10 mouse cellular contexts compared by ENCODE assay signal in the genomic region with DNA sequence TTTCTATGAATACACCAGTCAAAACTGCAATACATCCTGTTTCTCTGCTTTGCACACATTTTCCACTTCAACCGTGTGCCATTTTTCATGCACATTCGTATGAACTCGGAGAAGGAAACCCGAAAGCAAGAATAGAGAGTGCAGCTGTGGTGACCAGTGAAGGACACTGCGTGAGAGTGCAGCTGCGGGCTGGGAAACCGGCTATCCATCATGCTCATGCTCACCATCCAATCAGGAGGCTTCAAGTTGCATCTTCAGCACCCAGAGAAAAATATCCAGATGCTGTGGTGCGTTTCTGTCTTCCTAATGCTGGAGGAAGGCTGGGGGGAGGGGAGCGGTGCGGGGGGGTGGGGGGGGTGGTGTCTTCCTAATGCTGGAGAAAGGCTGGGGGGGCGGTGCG. TPM values are rescaled to one million over a fixed set of nuclear protein-coding genes. Genes with fewer than 3 reads are reported as not detected.
DNase-seq lines count a peak whose midpoint lies in the region; ATAC-seq and TF ChIP-seq lines count a peak whose summit lies in the region.
"Had no signal": no experiment of that assay in that cellular context is flagged by ENCODE, and none has a peak within 500 bp of the region (broad histone marks: within the 10 kb centered on the region; RNA-seq: fewer than 3 reads in every experiment).

No protein-coding gene starts in this region.

- TF ChIP-seq POLR2A in brain, embryonic 14.5 days (IDR thresholded peaks at IDR 0.05; ENCODE audit: borderline replicate concordance, extremely low read depth, insufficient read depth, insufficient read length, poor library complexity, severe bottlenecking): no peak

- H3K4me3 ChIP-seq in embryonic facial prominence, embryonic 10.5 days: peak overlapping the region; percentile 38
- no peak overlapping the region for H3K4me3 ChIP-seq in hindbrain, embryonic 13.5 days
- H3K4me3 ChIP-seq in midbrain, embryonic 14.5 days (replicated peaks; ENCODE audit: low read depth, low read length): 0 out of 2 replicates have a peak overlapping the region, but pooled peaks have one; percentile 1

- no peak overlapping the region for H3K27ac ChIP-seq in embryonic facial prominence, embryonic 10.5 days (replicated peaks)
- peak overlapping the region; percentile 31; the same call in 1 of the 2 replicates for H3K27ac ChIP-seq in hindbrain, embryonic 13.5 days
- H3K27ac ChIP-seq in midbrain, embryonic 14.5 days (replicated peaks; ENCODE audit: low read depth, low read length): peak overlapping the region; percentile 14; the same call in 1 of the 2 replicates

- H3K4me2 ChIP-seq in hindbrain, embryonic 13.5 days: peak overlapping the region; percentile 48
- peak overlapping the region; percentile 54 for H3K4me2 ChIP-seq in midbrain, embryonic 14.5 days (ENCODE audit: low read length)

- 41% methylated on average over 12 of the region's 12 CpGs for WGBS in embryonic facial prominence, embryonic 10.5 days
- WGBS in hindbrain, embryonic 13.5 days: 24% methylated on average over 8 of the region's 12 CpGs
- WGBS in midbrain, embryonic 14.5 days: 23% methylated on average over 12 of the region's 12 CpGs

- no peak for ATAC-seq in hindbrain, embryonic 13.5 days (ENCODE audit: low FRiP score)
- no peak for ATAC-seq in midbrain, embryonic 14.5 days (ENCODE audit: low FRiP score, low TSS enrichment)

- DNase-seq in brain, embryonic 14.5 days (ENCODE audit: low read depth): peak; percentile 62
- DNase-seq in embryonic facial prominence, embryonic 10.5 days (ENCODE audit: low spot score): peak; percentile 25
- DNase-seq in midbrain, embryonic 14.5 days: peak; percentile 56
- DNase-seq in yolk sac, embryonic 10.5 days (ENCODE audit: low spot score): no peak
- no peak for DNase-seq in cerebellum, adult 9-11 months
- no peak for DNase-seq in layer of hippocampus, postnatal 10 days (ENCODE audit: low spot score in 2 of 2)
- DNase-seq in frontal cortex, postnatal 14 days (ENCODE audit: low spot score in 2 of 2): no peak
- DNase-seq: kidney, adult 2 months; lung, postnatal 10 days had no signal

- H3K9ac ChIP-seq in hindbrain, embryonic 13.5 days: no peak overlapping the region
- H3K9ac ChIP-seq in midbrain, embryonic 14.5 days (replicated peaks; ENCODE audit: low read length): no peak overlapping the region

- peaks cover 33% of the 10 kb centered on the region for H3K4me1 ChIP-seq in embryonic facial prominence, embryonic 10.5 days
- peaks cover 52% of the 10 kb centered on the region for H3K4me1 ChIP-seq in hindbrain, embryonic 13.5 days (replicated peaks)
- peaks cover 42% of the 10 kb centered on the region for H3K4me1 ChIP-seq in midbrain, embryonic 14.5 days (ENCODE audit: control insufficient read depth, insufficient read depth, low read length)

- no peaks in the 10 kb centered on the region for H3K36me3 ChIP-seq in embryonic facial prominence, embryonic 10.5 days (replicated peaks)
- no peaks in the 10 kb centered on the region for H3K36me3 ChIP-seq in hindbrain, embryonic 13.5 days
- H3K36me3 ChIP-seq in midbrain, embryonic 14.5 days (ENCODE audit: control insufficient read depth, insufficient read depth, low read length): no peaks in the 10 kb centered on the region

- TF ChIP-seq CTCF in brain, embryonic 14.5 days (IDR thresholded peaks at IDR 0.05; ENCODE audit: borderline replicate concordance, extremely low read depth, insufficient read depth, insufficient read length): no peak

- H3K9me3 ChIP-seq in embryonic facial prominence, embryonic 10.5 days: no peaks in the 10 kb centered on the region
- H3K9me3 ChIP-seq in hindbrain, embryonic 13.5 days: no peaks in the 10 kb centered on the region
- no peaks in the 10 kb centered on the region for H3K9me3 ChIP-seq in midbrain, embryonic 14.5 days (ENCODE audit: control insufficient read depth, low read length)

- peaks cover 19% of the 10 kb centered on the region; the same call in 1 of the 2 replicates for H3K27me3 ChIP-seq in embryonic facial prominence, embryonic 10.5 days (replicated peaks; ENCODE audit: low read depth, poor library complexity, severe bottlenecking)
- H3K27me3 ChIP-seq in hindbrain, embryonic 13.5 days: peaks cover 40% of the 10 kb centered on the region
- H3K27me3 ChIP-seq in midbrain, embryonic 14.5 days (ENCODE audit: control insufficient read depth, insufficient read depth, low read length): peaks cover 20% of the 10 kb centered on the region; the same call in 1 of the 2 replicates

RNA-seq across cellular contexts. Expression of a gene that starts 3.5 kb away (rescaled TPM):
- 5.6 and 6.9 TPM in 2 replicates for polyA plus RNA-seq in brain, embryonic 14.5 days (2012; rRNA removed)
- polyA plus RNA-seq in embryonic facial prominence, embryonic 10.5 days (2016; fragmentation: Nextera tagmentation; extraction: Ambion mirVana): 52.1 and 55.4 TPM in 2 replicates
- 4.6 and 5.8 TPM in 2 replicates for polyA plus RNA-seq in hindbrain, embryonic 13.5 days (2015; fragmentation: Nextera tagmentation; extraction: Ambion mirVana)
- polyA plus RNA-seq in midbrain, embryonic 14.5 days (2014; fragmentation: Nextera tagmentation; extraction: Ambion mirVana): 3.3 and 7.9 TPM in 2 replicates
- 1 to 10 TPM; 1.8 to 2.1 TPM for total RNA-seq in layer of hippocampus, postnatal 10 days (2021)

Comparison
In these comparisons a context has a peak if more than half of its experiments do, and no peak if none do; other contexts are left out.
1. DNase-seq: peak in brain, embryonic 14.5 days (single experiment), embryonic facial prominence, embryonic 10.5 days (single experiment) and midbrain, embryonic 14.5 days (single experiment); none in yolk sac, embryonic 10.5 days (single experiment), cerebellum, adult 9-11 months (single experiment), layer of hippocampus, postnatal 10 days (0 of 2) and frontal cortex, postnatal 14 days (0 of 2).